Mouse (Mus musculus) CH12.LX (cell line): ENCODE data around the gene Ppig. TPM values are rescaled to one million over a fixed set of nuclear protein-coding genes. Genes with fewer than 3 reads are reported as not detected.

Experiments
- DNase-seq: peaks from one replicate; pipeline ENCODE4 v3.0.0-alpha.2; 2013; ENCODE audit errors: extremely low read depth
- H3K27ac ChIP-seq: 2 replicates; pipeline ENCODE4 v1.5.1; 2012; ENCODE audit warnings: low read depth, mild to moderate bottlenecking, control low read depth, moderate library complexity; ENCODE audit not compliant: insufficient read depth
- H3K27me3 ChIP-seq: replicated peaks from 2 replicates; pipeline ENCODE3; 2012; ENCODE audit warnings: inconsistent platforms
- H3K36me3 ChIP-seq, 2 experiments: replicated peaks in 1 of 2; 2 replicates each; pipeline versions ENCODE3 to v1.6.1; 2012; ENCODE audit warnings: inconsistent platforms in 1 of 2, low read length in 1 of 2, mild to moderate bottlenecking in 1 of 2, mixed read lengths in 1 of 2, moderate library complexity in 1 of 2; ENCODE audit not compliant: control insufficient read depth in 1 of 2, insufficient read depth in 1 of 2
- H3K4me1 ChIP-seq, 2 experiments: 2 replicates each; pipeline ENCODE4 v1.6.1; 2012; ENCODE audit warnings: inconsistent platforms in 1 of 2, moderate library complexity in 1 of 2; ENCODE audit not compliant: insufficient read depth in 2 of 2, control insufficient read depth in 1 of 2
- H3K4me2 ChIP-seq: 2 replicates; pipeline ENCODE4 v1.6.1; 2012; ENCODE audit warnings: low read depth, mild to moderate bottlenecking, control low read depth; ENCODE audit not compliant: poor library complexity, insufficient read depth, severe bottlenecking
- H3K4me3 ChIP-seq, 3 experiments: fragments of 150-350 bp in 1 of 3; sonication (generic) in 1 of 3; replicated peaks in 1 of 3; 2 replicates each; pipeline versions ENCODE3 to v1.5.1; 2011 to 2012; ENCODE audit warnings: low read depth in 2 of 3, low read length in 2 of 3, mild to moderate bottlenecking in 2 of 3, moderate library complexity in 2 of 3, control low read depth in 1 of 3, improper control_type of control experiment in 1 of 3, inconsistent platforms in 1 of 3, mixed read lengths in 1 of 3; ENCODE audit not compliant: poor library complexity in 1 of 3
- H3K79me2 ChIP-seq: replicated peaks from 2 replicates; pipeline ENCODE4 v1.6.1; 2012; ENCODE audit warnings: mild to moderate bottlenecking, moderate library complexity; ENCODE audit not compliant: control insufficient read depth, poor library complexity, insufficient read depth, severe bottlenecking; ENCODE audit errors: extremely low read depth
- H3K9ac ChIP-seq: 2 replicates; pipeline ENCODE4 v1.6.1; 2012; ENCODE audit warnings: low read depth, mild to moderate bottlenecking, control low read depth, moderate library complexity; ENCODE audit not compliant: insufficient read depth
- H3K9me3 ChIP-seq: replicated peaks from 2 replicates; pipeline ENCODE3; 2012; ENCODE audit warnings: low read length, inconsistent platforms, mixed read lengths
- CHD1 ChIP-seq: IDR thresholded peaks from 2 replicates; pipeline ENCODE4 v1.6.1; 2012; ENCODE audit warnings: low read depth, low read length, improper control_type of control experiment, inconsistent platforms
- CTCF ChIP-seq, 2 experiments: IDR thresholded peaks in 1 of 2; conservative IDR thresholded peaks in 1 of 2; 2 replicates each; pipeline ENCODE4 v1.5.1; 2011 to 2012; ENCODE audit warnings: low read depth in 2 of 2, low read length in 2 of 2, improper control_type of control experiment in 1 of 2, inconsistent platforms in 1 of 2, mild to moderate bottlenecking in 1 of 2, moderate library complexity in 1 of 2
- E2F4 ChIP-seq: IDR thresholded peaks from 2 replicates; pipeline ENCODE4 v1.6.1; 2011; ENCODE audit warnings: low read depth, low read length, improper control_type of control experiment; ENCODE audit not compliant: insufficient replicate concordance
- EP300 ChIP-seq: IDR thresholded peaks from 2 replicates; pipeline ENCODE4 v1.6.1; 2011; ENCODE audit warnings: low read length, improper control_type of control experiment
- HCFC1 ChIP-seq: IDR thresholded peaks from 2 replicates; pipeline ENCODE4 v1.6.1; 2012; ENCODE audit warnings: low read depth, mild to moderate bottlenecking, inconsistent platforms, low read length, improper control_type of control experiment
- JUND ChIP-seq: conservative IDR thresholded peaks from 2 replicates; pipeline ENCODE4 v1.6.1; 2011; ENCODE audit warnings: low read depth, low read length, improper control_type of control experiment
- KAT2A ChIP-seq: IDR thresholded peaks from 2 replicates; pipeline ENCODE4 v1.6.1; 2012; ENCODE audit warnings: low read length, improper control_type of control experiment, inconsistent platforms; ENCODE audit not compliant: insufficient replicate concordance
- MAFK ChIP-seq: IDR thresholded peaks from 2 replicates; pipeline ENCODE4 v1.6.1; 2011; ENCODE audit warnings: low read length, improper control_type of control experiment; ENCODE audit not compliant: insufficient replicate concordance
- MAX ChIP-seq: IDR thresholded peaks from 2 replicates; pipeline ENCODE4 v1.6.1; 2011; ENCODE audit warnings: low read length, improper control_type of control experiment
- MEF2A ChIP-seq: IDR thresholded peaks from 2 replicates; pipeline ENCODE4 v1.6.1; 2014; ENCODE audit warnings: low read depth, mild to moderate bottlenecking, inconsistent platforms, low read length, improper control_type of control experiment, borderline replicate concordance
- MXI1 ChIP-seq: IDR thresholded peaks from 2 replicates; pipeline ENCODE4 v1.6.1; 2011; ENCODE audit warnings: mild to moderate bottlenecking, low read depth, low read length, improper control_type of control experiment
- PAX5 ChIP-seq: IDR thresholded peaks from 2 replicates; pipeline ENCODE4 v1.6.1; 2012; ENCODE audit warnings: low read length, inconsistent platforms, mixed read lengths
- POLR2A ChIP-seq: IDR thresholded peaks from 2 replicates; pipeline ENCODE4 v1.6.1; 2011; ENCODE audit warnings: low read depth, mild to moderate bottlenecking, improper control_type of control experiment, low read length
- RAD21 ChIP-seq: IDR thresholded peaks from 2 replicates; pipeline ENCODE4 v1.6.1; 2011; ENCODE audit warnings: low read depth, mild to moderate bottlenecking, low read length, improper control_type of control experiment, moderate library complexity
- SIN3A ChIP-seq: IDR thresholded peaks from 2 replicates; pipeline ENCODE4 v1.6.1; 2012; ENCODE audit warnings: low read length, improper control_type of control experiment, inconsistent platforms
- SMC3 ChIP-seq: IDR thresholded peaks from 2 replicates; pipeline ENCODE4 v1.6.1; 2011; ENCODE audit warnings: low read depth, low read length, improper control_type of control experiment
- UBTF ChIP-seq: IDR thresholded peaks from 2 replicates; pipeline ENCODE4 v1.6.1; 2012; ENCODE audit warnings: low read depth, mild to moderate bottlenecking, inconsistent platforms, low read length, improper control_type of control experiment, moderate library complexity
- ZC3H11A ChIP-seq: IDR thresholded peaks from 2 replicates; pipeline ENCODE4 v1.6.1; 2012; ENCODE audit warnings: low read depth, mild to moderate bottlenecking, inconsistent platforms, low read length, improper control_type of control experiment
- ZKSCAN1 ChIP-seq: IDR thresholded peaks from 2 replicates; pipeline ENCODE4 v1.6.1; 2012; ENCODE audit warnings: low read depth, inconsistent platforms, low read length, improper control_type of control experiment, borderline replicate concordance
- dilution Hi-C: fragments of 300-500 bp; cut with MboI; formaldehyde crosslinking; loops from 2 replicates; pipeline ENCODE4 v1.14.3; 2020; ENCODE audit warnings: low sequenced_read_pairs; ENCODE audit not compliant: extremely low pct_unique_long_range_greater_than_20kb, extremely low pct_ligation_motif_present
- in situ Hi-C: fragments of 300-500 bp; cut with MboI; formaldehyde crosslinking; loops from 3 replicates; pipeline ENCODE4 v1.14.3; 2019; ENCODE audit warnings: low sequenced_read_pairs, low pct_ligation_motif_present, low pct_unique_long_range_greater_than_20kb, mixed read lengths
- polyA plus RNA-seq: library from polyadenylated mRNA; unstranded; fragments of >175 nt; gene quantifications from 2 replicates; pipeline ENCODE4 v1.2.1, GENCODE M21; 2012; ENCODE audit warnings: low read depth; ENCODE audit not compliant: insufficient read length
- total RNA-seq, 2 experiments: library from RNA; depleted of rRNA; stranded (reverse); fragments of 300-350 nt in 1 of 2; fragments of >200 nt in 1 of 2; gene quantifications; 2 replicates each; pipeline ENCODE4 v1.2.3; 2012 to 2014

Ppig gene
- total and polyA plus RNA-seq, 3 experiments = 10.3 to 180 (median 12.9) TPM

GRCm38 (mm10) chr2:69760980-69761379 is 38.6 kb downstream of the Ppig start:
- no peak overlapping the region for H3K9ac ChIP-seq
- no peak overlapping the region for H3K4me2 ChIP-seq
- no peaks in the 10 kb centered on the region for H3K27me3 ChIP-seq
- no peaks in the 10 kb centered on the region for H3K79me2 ChIP-seq
- no peaks in the 10 kb centered on the region for H3K9me3 ChIP-seq
- H3K36me3 ChIP-seq = peaks cover 0 to 15% of the 10 kb centered on the region in 2 experiments
- no peaks in the 10 kb centered on the region for H3K4me1 ChIP-seq
- no peak overlapping the region for H3K4me3 ChIP-seq
- dilution Hi-C loops = no loop called here
- no peak overlapping the region for H3K27ac ChIP-seq
- TF ChIP-seq JUND = no peak
- no peak for DNase-seq
- in situ Hi-C loops = no loop called here

- Histone ChIP-seq H3K27me3 (no peaks in the 10 kb centered on the region), H3K4me2 (no peak overlapping the region), H3K4me3 (no peak overlapping the region), H3K36me3 (peaks cover 0 to 14% of the 10 kb centered on the region in 2 experiments), H3K27ac (no peak overlapping the region), H3K9ac (no peak overlapping the region), H3K9me3 (no peaks in the 10 kb centered on the region), H3K79me2 (no peaks in the 10 kb centered on the region), H3K4me1 (no peaks in the 10 kb centered on the region)
- in situ Hi-C loops = no loop called here
- TF ChIP-seq MAFK (no peak), POLR2A (no peak), HCFC1 (no peak), RAD21 (no peak), SIN3A (no peak), SMC3 (no peak), E2F4 (no peak), CTCF (conservative IDR thresholded peaks at IDR 0.05 in 1 of 2, IDR thresholded peaks at IDR 0.05 in 1 of 2; ENCODE audit: low read depth in 2 of 2, low read length in 2 of 2) (no peak), UBTF (no peak), ZC3H11A (no peak), MXI1 (no peak), MAX (no peak), PAX5 (no peak), ZKSCAN1 (no peak), EP300 (no peak), CHD1 (no peak), MEF2A (no peak), KAT2A (no peak)
- no peak for DNase-seq
- dilution Hi-C loops = no loop called here
Measured at GRCm38 (mm10) chr2:69763340-69763739, 41.0 kb downstream of the Ppig start.
